Comparison of ENCODE assay signal across 10 mouse cellular contexts in the genomic region with DNA sequence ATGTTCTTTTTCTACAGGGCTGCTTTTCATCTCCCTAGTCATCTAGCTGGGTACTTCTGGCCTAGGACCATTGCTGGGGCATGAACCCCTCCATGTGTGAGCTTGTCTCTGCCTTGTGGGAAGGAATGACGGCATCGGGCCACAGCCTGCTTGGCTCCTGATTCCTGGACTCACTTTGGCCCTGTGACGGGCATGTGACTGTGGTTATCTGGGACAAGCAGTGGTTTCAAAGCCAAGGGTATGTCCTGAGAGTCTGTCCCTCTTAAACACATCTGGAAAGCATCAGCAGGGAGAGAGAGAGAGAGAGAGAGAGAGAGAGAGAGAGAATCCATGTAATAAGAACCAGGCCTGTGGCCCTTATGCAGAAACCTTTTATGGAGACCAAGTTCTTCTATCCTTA.
DNase-seq lines count a peak whose midpoint lies in the region.
"Had no signal": no experiment of that assay in that cellular context is flagged by ENCODE, and none has a peak within 500 bp of the region (broad histone marks: within the 10 kb centered on the region; RNA-seq: fewer than 3 reads in every experiment).

No protein-coding gene starts in this region.

- peak; percentile 46 for DNase-seq in MN1 (ENCODE audit: low spot score)
- DNase-seq in embryo, embryonic 11 days = peak; percentile 62
- peak; percentile 86 to 89 for DNase-seq in heart, adult 18-20 months
- peak; percentile 53 for DNase-seq in heart, postnatal 4 days
- no peak for DNase-seq in left cerebral cortex, adult 8-10 months (ENCODE audit: low spot score in 2 of 2)
- DNase-seq in adrenal gland, adult 8-10 months = no peak
- no peak for DNase-seq in urinary bladder, postnatal 25 days (ENCODE audit: low spot score)
- DNase-seq: cerebellum, adult 18-20 months; kidney, adult 2 months; liver, embryonic 13.5 days had no signal

Comparison
In these comparisons a context has a peak if more than half of its experiments do, and no peak if none do; other contexts are left out.
1. DNase-seq: peak in MN1 (single experiment), embryo, embryonic 11 days (single experiment), heart, adult 18-20 months (2 of 2) and heart, postnatal 4 days (single experiment); none in left cerebral cortex, adult 8-10 months (0 of 2), adrenal gland, adult 8-10 months (single experiment) and urinary bladder, postnatal 25 days (single experiment).